Mouse (Mus musculus): ENCODE measurements around the gene Sh3bgrl2.

Sh3bgrl2 gene

GRCm38 (mm10) chr9:83663981-83664897 lies 116.1 kb downstream of the Sh3bgrl2 start:
- DNase-seq (ENCODE audit: extremely low read depth, insufficient read length, low spot score): no peak

GRCm38 (mm10) chr9:83664951-83665350 lies 116.8 kb downstream of the Sh3bgrl2 start:
- no peak for DNase-seq (ENCODE audit: extremely low read depth, insufficient read length, low spot score)

GRCm38 (mm10) chr9:83667031-83667430 lies 118.9 kb downstream of the Sh3bgrl2 start:
- DNase-seq (ENCODE audit: extremely low read depth, insufficient read length, low spot score): no peak

GRCm38 (mm10) chr9:83679626-83680025 lies 131.5 kb downstream of the Sh3bgrl2 start:
- DNase-seq (ENCODE audit: extremely low read depth, insufficient read length, low spot score): no peak

- DNase-seq (ENCODE audit: extremely low read depth, insufficient read length, low spot score): no peak
These were observed 133.8 kb downstream of the Sh3bgrl2 start for GRCm38 (mm10) chr9:83681661-83682655.

- no peak for DNase-seq (ENCODE audit: extremely low read depth, insufficient read length, low spot score)
These were observed 138.5 kb downstream of the Sh3bgrl2 start for GRCm38 (mm10) chr9:83686511-83687100.

GRCm38 (mm10) chr9:83687904-83688303 lies 139.8 kb downstream of the Sh3bgrl2 start:
- DNase-seq (ENCODE audit: extremely low read depth, insufficient read length, low spot score): no peak

All from 3134 (cell line).